Mouse (Mus musculus) midbrain, embryonic 16.5 days (tissue): ENCODE results near the gene Rnase4. TPM values are rescaled to one million over a fixed set of nuclear protein-coding genes. Genes with fewer than 3 reads are reported as not detected.

Source experiments
- ATAC-seq: fragments of 200-750 bp; cut with Nextera tagmentation; 2 replicates; pipeline ENCODE4 v1.8.0; 2017; ENCODE audit warnings: moderate TSS enrichment
- H3K27ac ChIP-seq: fragments of 300-500 bp; sonication (generic); 2 replicates; pipeline ENCODE4 v1.5.1; 2014; ENCODE audit warnings: mild to moderate bottlenecking, low read length, mixed read lengths
- H3K27me3 ChIP-seq: fragments of 300-500 bp; sonication (generic); 2 replicates; pipeline ENCODE4 v1.6.1; 2014; ENCODE audit warnings: low read depth, low read length, mixed read lengths; ENCODE audit not compliant: control insufficient read depth, insufficient read depth
- H3K36me3 ChIP-seq: fragments of 300-500 bp; sonication (generic); 2 replicates; pipeline ENCODE4 v1.6.1; 2014; ENCODE audit warnings: mild to moderate bottlenecking, low read length, moderate library complexity, mixed read lengths; ENCODE audit not compliant: control insufficient read depth, insufficient read depth
- H3K4me1 ChIP-seq: fragments of 300-500 bp; sonication (generic); 2 replicates; pipeline ENCODE4 v1.6.1; 2014; ENCODE audit warnings: mild to moderate bottlenecking, low read length, mixed read lengths; ENCODE audit not compliant: control insufficient read depth, insufficient read depth
- H3K4me2 ChIP-seq: fragments of 300-500 bp; sonication (generic); 2 replicates; pipeline ENCODE4 v1.6.1; 2014; ENCODE audit warnings: mild to moderate bottlenecking, low read length, mixed read lengths
- H3K4me3 ChIP-seq: fragments of 300-500 bp; sonication (generic); 2 replicates; pipeline ENCODE4 v1.5.1; 2014; ENCODE audit warnings: low read depth, mild to moderate bottlenecking, low read length, moderate library complexity, mixed read lengths
- H3K9ac ChIP-seq: fragments of 300-500 bp; sonication (generic); 2 replicates; pipeline ENCODE4 v1.6.1; 2014; ENCODE audit warnings: low read depth, low read length, mixed read lengths
- H3K9me3 ChIP-seq: fragments of 300-500 bp; sonication (generic); replicated peaks from 2 replicates; pipeline ENCODE4 v1.6.1; 2014; ENCODE audit warnings: mild to moderate bottlenecking, low read length, mixed read lengths; ENCODE audit not compliant: control insufficient read depth, poor library complexity, severe bottlenecking
- WGBS: fragments of 180-500 bp; shearing (Covaris S2); extraction: QIAGEN DNeasy Blood & Tissue Kit; methylation state at CpG from one replicate; pipeline ENCODE4 v1.1.7; 2014; 5-methylcytosine and 5-hydroxymethylcytosine counted together
- polyA plus RNA-seq: library from polyadenylated mRNA; unstranded; fragments of >200 nt; fragmentation: Nextera tagmentation; extraction: Ambion mirVana; gene quantifications from 2 replicates; pipeline ENCODE4 v1.2.1, GENCODE M21; 2015

Rnase4 gene
- polyA plus RNA-seq, 1 experiment from 2014 or later, result 15.2 TPM

DNA sequence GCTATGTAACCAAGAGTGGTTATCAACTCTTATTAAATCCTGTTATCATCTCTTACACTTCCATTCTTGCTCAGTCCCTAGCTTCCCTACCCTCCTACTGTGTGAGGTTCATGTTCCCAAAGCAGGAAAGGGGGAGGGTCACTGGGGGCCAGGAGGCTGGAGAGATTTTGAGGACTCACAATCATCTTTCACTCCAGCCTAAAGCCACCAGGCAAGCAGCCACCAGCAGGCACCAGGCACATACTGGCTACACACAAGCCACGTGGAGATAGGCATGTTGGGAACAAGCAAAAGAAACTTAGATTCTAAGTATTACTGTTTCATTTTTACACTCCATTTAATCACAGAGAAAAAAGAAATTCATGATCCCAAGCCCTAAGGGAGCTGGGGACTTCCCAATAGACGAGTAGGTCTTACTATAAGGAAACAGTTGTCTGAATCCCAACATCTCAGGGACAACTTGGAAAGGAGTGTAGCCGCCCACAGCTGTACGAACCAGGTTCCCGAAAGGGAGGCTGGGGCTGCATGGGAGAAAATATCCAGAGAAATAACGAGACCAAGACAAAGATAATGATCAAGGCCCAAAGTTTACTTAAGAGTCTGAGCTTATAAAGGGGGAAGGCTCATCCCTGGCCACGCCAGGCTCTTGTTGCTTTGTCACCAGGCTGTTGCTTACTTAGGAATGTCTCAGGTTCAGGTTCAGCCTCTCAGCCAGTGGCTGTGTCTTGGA, 40.4 kb downstream of the Rnase4 start:
- Histone ChIP-seq H3K9ac (no peak overlapping the region), H3K4me3 (no peak overlapping the region), H3K36me3 (no peaks in the 10 kb centered on the region), H3K27ac (no peak overlapping the region), H3K4me1 (no peaks in the 10 kb centered on the region), H3K4me2 (no peak overlapping the region), H3K27me3 (no peaks in the 10 kb centered on the region), H3K9me3 (no peaks in the 10 kb centered on the region)
- no peak for ATAC-seq
- 83% methylated on average over 7 of the region's 7 CpGs for WGBS

DNA sequence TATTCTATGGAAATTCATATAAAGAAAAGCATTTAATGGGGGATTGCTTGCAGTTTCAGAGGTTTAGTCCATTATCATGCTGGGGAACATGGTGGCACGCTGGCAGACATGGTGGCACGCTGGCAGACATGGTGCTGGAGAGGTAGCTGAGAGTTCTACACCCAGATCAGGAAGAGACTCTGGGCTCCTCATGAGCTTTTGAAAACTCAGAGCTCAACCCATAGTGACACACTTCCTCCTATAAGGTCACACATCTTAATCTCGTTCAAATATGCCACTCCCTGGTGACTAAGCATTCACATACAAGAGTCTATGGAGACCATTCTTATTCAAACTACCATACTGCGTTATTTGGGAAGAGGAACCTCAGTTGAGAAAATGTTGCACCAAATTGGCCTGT, 41.5 kb downstream of the Rnase4 start:
- H3K4me2 ChIP-seq, result no peak overlapping the region
- H3K9ac ChIP-seq, result no peak overlapping the region
- no peaks in the 10 kb centered on the region for H3K4me1 ChIP-seq
- no peak overlapping the region for H3K4me3 ChIP-seq
- no peak overlapping the region for H3K27ac ChIP-seq
- WGBS, result 80% methylated on average over 4 of the region's 4 CpGs
- no peaks in the 10 kb centered on the region for H3K27me3 ChIP-seq
- no peak for ATAC-seq
- H3K9me3 ChIP-seq, result no peaks in the 10 kb centered on the region
- H3K36me3 ChIP-seq, result no peaks in the 10 kb centered on the region

GRCm38 (mm10) chr14:51140342-51140741, 49.5 kb downstream of the Rnase4 start:
- Histone ChIP-seq H3K4me1 (no peaks in the 10 kb centered on the region), H3K36me3 (no peaks in the 10 kb centered on the region), H3K4me2 (no peak overlapping the region), H3K27me3 (no peaks in the 10 kb centered on the region), H3K27ac (no peak overlapping the region), H3K9me3 (no peaks in the 10 kb centered on the region), H3K4me3 (no peak overlapping the region), H3K9ac (no peak overlapping the region)
- ATAC-seq, result no peak
- 77% methylated on average over 2 of the region's 2 CpGs for WGBS

DNA sequence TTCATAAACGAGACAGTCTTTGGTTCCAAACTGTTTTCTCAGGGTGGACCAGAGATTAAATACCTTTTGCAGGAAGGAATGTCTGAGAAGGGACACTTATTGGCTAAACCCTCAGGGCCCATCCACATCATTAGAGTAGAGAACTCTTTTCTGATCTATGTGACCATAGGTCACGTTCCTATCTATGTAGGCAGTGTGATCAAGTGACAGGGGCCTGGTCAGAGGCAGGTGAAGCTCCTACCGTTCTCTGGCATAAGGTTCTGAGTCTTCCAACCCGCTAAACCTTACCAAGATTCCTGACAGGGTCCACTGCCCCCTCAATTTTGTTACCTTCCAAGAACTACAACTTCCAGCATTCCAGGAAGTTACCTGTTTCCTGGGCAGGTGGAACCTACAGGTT, 51.2 kb downstream of the Rnase4 start:
- Histone ChIP-seq H3K4me1 (no peaks in the 10 kb centered on the region), H3K27ac (no peak overlapping the region), H3K9me3 (no peaks in the 10 kb centered on the region), H3K27me3 (no peaks in the 10 kb centered on the region), H3K36me3 (no peaks in the 10 kb centered on the region), H3K4me2 (no peak overlapping the region), H3K9ac (no peak overlapping the region), H3K4me3 (no peak overlapping the region)
- no peak for ATAC-seq
- WGBS, result 85% methylated on average over 4 of the region's 4 CpGs

DNA sequence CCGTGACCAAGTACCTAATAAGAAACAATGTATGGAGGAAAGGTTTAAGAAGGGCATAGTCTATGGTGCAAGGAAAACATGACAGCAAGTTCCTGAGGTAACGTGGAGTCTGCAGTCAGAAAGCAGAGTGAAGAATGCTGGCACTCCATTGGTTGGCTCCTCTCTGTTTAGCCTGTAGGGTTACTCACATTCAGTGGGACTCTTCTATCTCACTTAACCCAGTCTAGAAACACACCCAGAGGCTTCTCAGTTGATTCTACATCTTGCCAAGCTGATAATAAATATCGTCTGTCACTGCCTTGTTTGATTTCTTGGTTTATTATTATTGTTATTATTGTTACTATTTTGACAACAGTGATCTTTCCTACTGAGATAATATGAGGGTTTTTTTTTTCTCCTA, 51.7 kb downstream of the Rnase4 start:
- Histone ChIP-seq H3K36me3 (no peaks in the 10 kb centered on the region), H3K9me3 (no peaks in the 10 kb centered on the region), H3K9ac (no peak overlapping the region), H3K4me2 (no peak overlapping the region), H3K27ac (no peak overlapping the region), H3K4me1 (no peaks in the 10 kb centered on the region), H3K4me3 (no peak overlapping the region), H3K27me3 (no peaks in the 10 kb centered on the region)
- 82% methylated on average over 3 of the region's 3 CpGs for WGBS
- ATAC-seq, result no peak

GRCm38 (mm10) chr14:51143287-51143686, 52.4 kb downstream of the Rnase4 start:
- H3K36me3 ChIP-seq, result no peaks in the 10 kb centered on the region
- no peak overlapping the region for H3K4me3 ChIP-seq
- H3K9me3 ChIP-seq, result no peaks in the 10 kb centered on the region
- no peak overlapping the region for H3K27ac ChIP-seq
- ATAC-seq, result no peak
- no peak overlapping the region for H3K4me2 ChIP-seq
- H3K9ac ChIP-seq, result no peak overlapping the region
- no peaks in the 10 kb centered on the region for H3K27me3 ChIP-seq
- 88% methylated on average over 4 of the region's 4 CpGs for WGBS
- H3K4me1 ChIP-seq, result no peaks in the 10 kb centered on the region

DNA sequence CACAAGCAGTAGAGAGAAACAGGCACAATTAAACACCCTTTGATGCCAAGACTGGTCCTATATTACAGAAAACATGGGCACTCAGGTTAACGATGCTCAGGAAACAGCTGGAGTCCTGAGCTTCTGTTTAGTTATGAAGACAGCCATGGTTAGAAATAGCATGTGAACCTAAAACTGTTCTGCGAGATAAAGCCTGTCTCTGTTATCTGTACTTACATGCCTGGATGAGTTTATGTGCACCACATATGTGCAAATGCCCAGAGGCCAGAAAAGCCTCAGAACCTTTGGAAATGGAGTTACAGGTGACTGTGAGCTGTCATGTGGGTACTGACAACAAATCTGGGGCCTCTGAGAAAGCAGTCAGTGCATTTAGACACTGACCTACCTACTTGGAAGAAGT, 53.1 kb downstream of the Rnase4 start:
- Histone ChIP-seq H3K4me2 (no peak overlapping the region), H3K9me3 (no peaks in the 10 kb centered on the region), H3K27ac (no peak overlapping the region), H3K27me3 (no peaks in the 10 kb centered on the region), H3K9ac (no peak overlapping the region), H3K4me3 (no peak overlapping the region), H3K4me1 (no peaks in the 10 kb centered on the region), H3K36me3 (no peaks in the 10 kb centered on the region)
- no peak for ATAC-seq
- 93% methylated on average over 2 of the region's 2 CpGs for WGBS

- Histone ChIP-seq H3K4me2 (no peak overlapping the region), H3K9ac (no peak overlapping the region), H3K9me3 (no peaks in the 10 kb centered on the region), H3K36me3 (no peaks in the 10 kb centered on the region), H3K4me1 (no peaks in the 10 kb centered on the region), H3K27me3 (no peaks in the 10 kb centered on the region), H3K27ac (no peak overlapping the region), H3K4me3 (no peak overlapping the region)
- WGBS, result 95% methylated on average over 4 of the region's 4 CpGs
- ATAC-seq, result no peak
Observed at GRCm38 (mm10) chr14:51144451-51144850, 53.6 kb downstream of the Rnase4 start.

- Histone ChIP-seq H3K27ac (no peak overlapping the region), H3K9me3 (no peaks in the 10 kb centered on the region), H3K4me3 (no peak overlapping the region), H3K27me3 (no peaks in the 10 kb centered on the region), H3K9ac (no peak overlapping the region), H3K36me3 (no peaks in the 10 kb centered on the region), H3K4me2 (no peak overlapping the region), H3K4me1 (no peaks in the 10 kb centered on the region)
- 85% methylated on average over 6 of the region's 6 CpGs for WGBS
- ATAC-seq, result no peak
Observed at GRCm38 (mm10) chr14:51145521-51145920, 54.6 kb downstream of the Rnase4 start.
